Mouse (Mus musculus) spleen, adult 2 months (tissue): Measurements from ENCODE around the gene Fkrp.

Experiments used
- CTCF ChIP-seq: fragments of 200-500 bp; IDR thresholded peaks from 2 replicates; pipeline ENCODE4 v1.5.1; 2011; ENCODE audit warnings: mild to moderate bottlenecking, inconsistent platforms; ENCODE audit not compliant: insufficient read depth, insufficient read length, insufficient replicate concordance; ENCODE audit errors: extremely low read depth
- POLR2A ChIP-seq: fragments of 200-500 bp; IDR thresholded peaks from 2 replicates; pipeline ENCODE4 v1.6.1; 2011; ENCODE audit warnings: low read depth, low read length, inconsistent platforms

- TF ChIP-seq POLR2A, result peak; percentile 40; the same call in 1 of the 2 replicates
- no peak for TF ChIP-seq CTCF
Observed at GRCm38 (mm10) chr7:16837916-16838803, 21.6 kb upstream of the Fkrp start.
